Mouse (Mus musculus) forebrain, embryonic 14.5 days (tissue): ENCODE data around the gene Slc25a29. TPM values are rescaled to one million over a fixed set of nuclear protein-coding genes. Genes with fewer than 3 reads are reported as not detected.

Source experiments
- ATAC-seq: fragments of 200-750 bp; cut with Nextera tagmentation; 2 replicates; pipeline ENCODE4 v1.8.0; 2017; ENCODE audit warnings: mild to moderate bottlenecking, moderate library complexity
- DNase-seq: peaks from one replicate; pipeline ENCODE4 v3.0.0-alpha.2; 2015; ENCODE audit warnings: low spot score
- H3K27ac ChIP-seq: fragments of 300-500 bp; sonication (generic); 2 replicates; pipeline ENCODE4 v1.5.1; 2014; ENCODE audit warnings: low read depth, mild to moderate bottlenecking, control low read depth, low read length, moderate library complexity
- H3K27me3 ChIP-seq: fragments of 300-500 bp; sonication (generic); replicated peaks from 2 replicates; pipeline ENCODE4 v1.6.1; 2014; ENCODE audit warnings: low read length, control low read depth, mixed read lengths; ENCODE audit not compliant: control insufficient read depth, insufficient read depth
- H3K36me3 ChIP-seq: fragments of 300-500 bp; sonication (generic); 2 replicates; pipeline ENCODE4 v1.6.1; 2014; ENCODE audit warnings: low read length, control low read depth; ENCODE audit not compliant: control insufficient read depth, insufficient read depth
- H3K4me1 ChIP-seq: fragments of 300-500 bp; sonication (generic); 2 replicates; pipeline ENCODE4 v1.6.1; 2014; ENCODE audit warnings: antibody characterized with exemption, low read length, control low read depth; ENCODE audit not compliant: control insufficient read depth, insufficient read depth
- H3K4me2 ChIP-seq: fragments of 300-500 bp; sonication (generic); 2 replicates; pipeline ENCODE4 v1.6.1; 2014; ENCODE audit warnings: mild to moderate bottlenecking, control low read depth, low read length
- H3K4me3 ChIP-seq: fragments of 300-500 bp; sonication (generic); 2 replicates; pipeline ENCODE4 v1.5.1; 2014; ENCODE audit warnings: low read depth, low read length, control low read depth
- H3K9ac ChIP-seq: fragments of 300-500 bp; sonication (generic); 2 replicates; pipeline ENCODE4 v1.6.1; 2014; ENCODE audit warnings: mild to moderate bottlenecking, low read length, control low read depth, moderate library complexity
- H3K9me3 ChIP-seq: fragments of 300-500 bp; sonication (generic); replicated peaks from 2 replicates; pipeline ENCODE4 v1.6.1; 2016; ENCODE audit warnings: low read length, control low read depth, mixed read lengths; ENCODE audit not compliant: control insufficient read depth
- WGBS: fragments of 180-500 bp; shearing (Covaris S2); extraction: QIAGEN DNeasy Blood & Tissue Kit; methylation state at CpG from one replicate; pipeline ENCODE4 v1.1.7; 2014; 5-methylcytosine and 5-hydroxymethylcytosine counted together
- polyA plus RNA-seq: library from polyadenylated mRNA; unstranded; fragments of >200 nt; fragmentation: Nextera tagmentation; extraction: Ambion mirVana; gene quantifications from 2 replicates; pipeline ENCODE4 v1.2.1, GENCODE M21; 2014

The Slc25a29 gene
- polyA plus RNA-seq, 1 experiment from 2014 or later = 21.7 TPM

DNA sequence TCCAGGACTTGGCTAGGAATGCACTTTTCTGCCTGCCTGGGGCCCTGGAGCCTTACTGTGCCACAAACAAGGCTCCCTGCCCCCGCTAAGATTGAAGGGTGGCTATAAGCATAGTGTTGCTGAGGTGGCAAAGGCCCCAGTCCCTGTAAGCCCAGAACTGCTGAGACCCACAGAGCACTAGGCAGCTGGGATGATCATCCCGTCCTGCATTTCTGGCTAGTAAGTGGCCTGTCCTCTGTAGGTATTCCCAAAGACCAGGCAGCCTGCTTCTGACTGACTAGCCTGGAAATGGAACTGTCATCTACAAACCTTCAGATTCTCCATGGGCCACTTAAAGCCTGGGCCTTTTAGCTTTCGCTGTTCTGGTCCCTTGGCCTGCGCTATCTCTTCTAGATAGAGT, 15.2 kb downstream of the Slc25a29 start:
- Histone ChIP-seq H3K9ac (no peak overlapping the region), H3K36me3 (peaks cover 26% of the 10 kb centered on the region), H3K9me3 (no peaks in the 10 kb centered on the region), H3K27me3 (no peaks in the 10 kb centered on the region), H3K4me2 (no peak overlapping the region), H3K27ac (no peak overlapping the region), H3K4me1 (no peaks in the 10 kb centered on the region), H3K4me3 (no peak overlapping the region)
- ATAC-seq (no peak), DNase-seq (no peak)
- 91% methylated on average over 4 of the region's 4 CpGs for WGBS

DNA sequence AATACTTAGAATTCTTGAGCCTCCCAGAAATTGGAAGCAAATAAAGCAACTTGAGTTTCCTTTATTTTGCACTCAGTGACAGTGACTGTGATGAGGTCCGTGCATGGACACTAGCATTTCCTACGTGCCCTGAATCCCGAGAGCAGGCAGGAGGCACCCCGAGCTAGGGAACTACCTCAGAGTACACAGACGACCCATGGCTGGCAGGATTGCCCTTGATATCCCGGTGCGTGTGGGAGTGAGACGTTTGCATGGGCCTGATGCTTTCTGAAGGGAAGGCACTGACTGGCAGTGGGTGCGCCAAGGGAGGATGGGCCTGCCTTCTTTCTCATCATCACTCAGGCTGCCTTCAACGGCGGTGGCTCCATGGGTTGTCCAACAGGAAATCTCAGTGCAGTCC, 19.1 kb downstream of the Slc25a29 start:
- 88% methylated on average over 11 of the region's 11 CpGs for WGBS
- no peak overlapping the region for H3K27ac ChIP-seq
- peaks cover 35% of the 10 kb centered on the region for H3K36me3 ChIP-seq
- no peaks in the 10 kb centered on the region for H3K9me3 ChIP-seq
- DNase-seq (no peak), ATAC-seq (no peak)
- H3K4me1 ChIP-seq = no peaks in the 10 kb centered on the region
- H3K27me3 ChIP-seq = no peaks in the 10 kb centered on the region
- H3K4me3 ChIP-seq = no peak overlapping the region
- no peak overlapping the region for H3K4me2 ChIP-seq
- no peak overlapping the region for H3K9ac ChIP-seq

GRCm38 (mm10) chr12:108814470-108814869, 21.2 kb downstream of the Slc25a29 start:
- Histone ChIP-seq H3K4me1 (no peaks in the 10 kb centered on the region), H3K27ac (no peak overlapping the region), H3K9me3 (no peaks in the 10 kb centered on the region), H3K27me3 (no peaks in the 10 kb centered on the region), H3K9ac (no peak overlapping the region), H3K4me2 (no peak overlapping the region), H3K4me3 (no peak overlapping the region), H3K36me3 (peaks cover 35% of the 10 kb centered on the region)
- DNase-seq (no peak), ATAC-seq (no peak)
- WGBS = 94% methylated on average over 6 of the region's 6 CpGs

DNA sequence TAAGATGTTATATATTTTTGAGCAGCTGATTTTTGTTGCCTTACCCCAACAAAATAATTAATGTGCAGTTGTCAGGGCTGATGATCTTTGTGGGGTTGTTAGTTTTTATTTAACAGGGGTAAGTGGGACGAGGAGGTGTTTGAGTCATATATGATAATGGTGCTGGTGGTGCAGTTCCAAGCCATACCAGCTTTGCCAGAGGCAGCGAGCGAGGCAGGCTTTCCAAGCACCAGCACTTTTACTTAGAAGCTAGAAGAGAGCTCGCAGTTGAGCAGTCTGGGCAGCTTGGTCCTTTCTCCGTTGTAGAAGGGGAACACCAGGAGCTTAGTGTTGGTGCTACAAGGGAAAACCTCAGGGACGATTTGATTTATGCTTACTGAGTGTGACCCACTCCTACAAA, 23.2 kb downstream of the Slc25a29 start:
- H3K9ac ChIP-seq = no peak overlapping the region
- peaks cover 28% of the 10 kb centered on the region for H3K36me3 ChIP-seq
- H3K27me3 ChIP-seq = no peaks in the 10 kb centered on the region
- no peaks in the 10 kb centered on the region for H3K9me3 ChIP-seq
- no peak overlapping the region for H3K4me3 ChIP-seq
- H3K4me2 ChIP-seq = no peak overlapping the region
- DNase-seq = no peak
- 81% methylated on average over 6 of the region's 6 CpGs for WGBS
- no peak for ATAC-seq
- no peak overlapping the region for H3K27ac ChIP-seq
- no peaks in the 10 kb centered on the region for H3K4me1 ChIP-seq

DNA sequence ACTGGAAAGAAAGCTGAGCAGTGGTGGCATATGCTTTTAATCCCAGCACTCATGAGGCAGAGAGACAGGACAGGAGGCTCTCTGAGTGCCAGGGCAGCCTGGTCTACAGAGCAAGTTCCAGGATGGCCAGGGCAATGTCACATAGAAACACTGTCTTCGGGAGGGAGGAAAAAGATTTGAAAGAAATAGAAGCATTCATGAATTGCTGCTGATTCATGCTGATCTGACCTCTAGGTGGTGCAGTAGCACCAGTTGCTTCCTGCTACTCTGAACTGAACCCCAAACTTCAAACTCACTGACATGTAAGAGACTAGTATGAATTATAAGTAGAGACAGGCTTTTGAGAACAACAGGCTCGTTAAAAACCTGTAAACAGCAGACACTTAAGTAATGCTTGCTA, 24.6 kb downstream of the Slc25a29 start:
- no peak overlapping the region for H3K9ac ChIP-seq
- no peak overlapping the region for H3K4me3 ChIP-seq
- H3K36me3 ChIP-seq = peaks cover 22% of the 10 kb centered on the region
- DNase-seq (no peak), ATAC-seq (no peak)
- no peak overlapping the region for H3K4me2 ChIP-seq
- no peaks in the 10 kb centered on the region for H3K4me1 ChIP-seq
- no peak overlapping the region for H3K27ac ChIP-seq
- H3K27me3 ChIP-seq = no peaks in the 10 kb centered on the region
- 48% methylated on average over 2 of the region's 2 CpGs for WGBS
- no peaks in the 10 kb centered on the region for H3K9me3 ChIP-seq

- 90% methylated on average over 7 of the region's 7 CpGs for WGBS
- H3K9ac ChIP-seq = no peak overlapping the region
- no peak overlapping the region for H3K4me3 ChIP-seq
- H3K27me3 ChIP-seq = no peaks in the 10 kb centered on the region
- no peaks in the 10 kb centered on the region for H3K4me1 ChIP-seq
- ATAC-seq = no peak
- DNase-seq = no peak
- H3K27ac ChIP-seq = no peak overlapping the region
- peaks cover 20% of the 10 kb centered on the region for H3K36me3 ChIP-seq
- H3K4me2 ChIP-seq = no peak overlapping the region
- H3K9me3 ChIP-seq = no peaks in the 10 kb centered on the region
These were observed 25.4 kb downstream of the Slc25a29 start for GRCm38 (mm10) chr12:108810309-108810708.

GRCm38 (mm10) chr12:108809771-108810170, 25.9 kb downstream of the Slc25a29 start:
- 92% methylated on average over 1 of the region's 1 CpGs for WGBS
- ATAC-seq (no peak), DNase-seq (no peak)
- H3K9ac ChIP-seq = no peak overlapping the region
- no peaks in the 10 kb centered on the region for H3K9me3 ChIP-seq
- H3K4me3 ChIP-seq = no peak overlapping the region
- H3K4me1 ChIP-seq = no peaks in the 10 kb centered on the region
- no peak overlapping the region for H3K27ac ChIP-seq
- H3K27me3 ChIP-seq = no peaks in the 10 kb centered on the region
- peaks cover 15% of the 10 kb centered on the region for H3K36me3 ChIP-seq
- no peak overlapping the region for H3K4me2 ChIP-seq

- H3K27ac ChIP-seq = no peak overlapping the region
- no peaks in the 10 kb centered on the region for H3K9me3 ChIP-seq
- H3K4me2 ChIP-seq = no peak overlapping the region
- no peaks in the 10 kb centered on the region for H3K4me1 ChIP-seq
- DNase-seq = no peak
- H3K27me3 ChIP-seq = no peaks in the 10 kb centered on the region
- H3K4me3 ChIP-seq = no peak overlapping the region
- no peak overlapping the region for H3K9ac ChIP-seq
- H3K36me3 ChIP-seq = peaks cover 12% of the 10 kb centered on the region
- WGBS = 87% methylated on average over 2 of the region's 2 CpGs
- no peak for ATAC-seq
These were observed 27.2 kb downstream of the Slc25a29 start for GRCm38 (mm10) chr12:108808465-108808864.

- ATAC-seq = no peak
- Histone ChIP-seq H3K9me3 (no peaks in the 10 kb centered on the region), H3K27me3 (no peaks in the 10 kb centered on the region), H3K4me1 (peaks cover 10% of the 10 kb centered on the region; the same call in 1 of the 2 replicates), H3K4me2 (no peak overlapping the region), H3K4me3 (no peak overlapping the region), H3K9ac (no peak overlapping the region), H3K36me3 (peaks cover 14% of the 10 kb centered on the region), H3K27ac (no peak overlapping the region)
- 86% methylated on average over 2 of the region's 2 CpGs for WGBS
- DNase-seq = no peak
These were observed 31.3 kb downstream of the Slc25a29 start for GRCm38 (mm10) chr12:108804388-108804787.
